Mouse (Mus musculus) stomach, postnatal 0 days (tissue): ENCODE data around the gene Pxylp1.

ENCODE experiments used
- CTCF ChIP-seq: IDR thresholded peaks from 2 replicates; pipeline ENCODE4 v1.5.1; 2016; ENCODE audit warnings: antibody characterized with exemption, low read depth, mild to moderate bottlenecking, moderate library complexity
- EP300 ChIP-seq: optimal IDR thresholded peaks from 2 replicates; pipeline ENCODE3; 2016; ENCODE audit warnings: antibody characterized with exemption

DNA sequence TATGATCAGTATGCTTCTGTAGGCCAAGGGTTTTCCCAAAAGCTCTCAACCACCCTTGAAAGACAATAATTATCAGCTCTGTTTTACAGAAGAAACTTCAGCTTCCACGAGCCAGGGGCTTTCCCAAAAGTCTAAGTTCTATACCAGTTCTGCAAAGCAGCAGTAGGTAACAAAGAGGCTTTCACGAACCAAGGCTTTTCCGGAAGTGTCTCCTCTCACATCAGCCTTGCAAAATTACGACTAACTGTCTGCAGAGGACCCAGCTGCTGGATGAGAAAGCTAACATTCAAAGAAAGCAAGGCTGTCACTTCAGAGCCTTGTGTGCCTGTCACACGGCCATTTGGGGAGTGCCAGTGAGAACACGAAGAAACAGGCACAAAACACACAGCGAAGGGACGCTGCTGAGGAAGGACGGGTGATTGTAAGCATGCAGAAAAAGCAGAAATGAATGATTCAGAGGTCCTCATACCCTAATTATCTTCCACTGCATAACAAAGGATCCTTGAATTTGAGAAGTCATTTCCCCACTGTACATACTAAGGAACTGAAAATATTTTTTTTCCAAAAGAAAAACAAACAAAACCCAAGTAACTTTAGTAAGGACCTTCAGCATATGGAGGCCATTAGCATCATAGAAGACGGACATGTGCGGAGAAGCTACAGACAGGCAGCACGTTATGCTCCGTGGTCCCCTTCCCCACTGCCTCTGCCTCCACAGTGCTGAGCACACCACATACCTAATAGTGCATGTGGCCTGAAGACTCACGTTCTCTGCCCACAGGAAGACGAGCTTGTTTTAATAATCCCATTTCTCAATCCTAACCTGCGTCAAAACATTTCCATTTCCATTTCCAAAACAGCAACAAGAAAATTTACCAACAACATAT is 38.9 kb downstream of the Pxylp1 start:
- TF ChIP-seq EP300 = no peak
- no peak for TF ChIP-seq CTCF
